Mouse (Mus musculus) gastrocnemius, postnatal 14 days (tissue): ENCODE results near the gene Tex45. TPM values are rescaled to one million over a fixed set of nuclear protein-coding genes. Genes with fewer than 3 reads are reported as not detected.

Source experiments
- DNase-seq: peaks from one replicate; pipeline ENCODE4 v3.0.0; 2021; ENCODE audit warnings: mixed read lengths
- intact Hi-C: fragments of 180-260 bp; cut with DNase I; formaldehyde crosslinking; loops from one replicate; pipeline ENCODE4 v1.15.1; 2025; ENCODE audit warnings: low total_unique reads
- long read RNA-seq, 2 experiments: library from polyadenylated mRNA; stranded (forward); transcript quantifications; one replicate each; pipeline ENCODE4 v2.0.0; 2021
- total RNA-seq, 2 experiments: library from RNA; stranded (reverse); gene quantifications; 2 replicates each; pipeline ENCODE4 v1.2.3; 2021

Tex45 gene
- total RNA-seq = not detected
- long read RNA-seq, experiment 1 = 0 reads
- long read RNA-seq, experiment 2 = 0 reads

GRCm38 (mm10) chr8:3470562-3470961, at the start of gene Tex45:
Gene Tex45, plus strand, starts transcription at chr8:3470862.
- no peak for DNase-seq
- intact Hi-C loops = no loop called here

- intact Hi-C loops = no loop called here
- DNase-seq = no peak
Measured at GRCm38 (mm10) chr8:3421507-3421906, 49.2 kb upstream of the Tex45 start.

GRCm38 (mm10) chr8:3425217-3425616, 45.4 kb upstream of the Tex45 start:
- DNase-seq = no peak
- intact Hi-C loops = no loop called here

- no peak for DNase-seq
- intact Hi-C loops = no loop called here
Measured at GRCm38 (mm10) chr8:3426211-3426610, 44.5 kb upstream of the Tex45 start.

DNA sequence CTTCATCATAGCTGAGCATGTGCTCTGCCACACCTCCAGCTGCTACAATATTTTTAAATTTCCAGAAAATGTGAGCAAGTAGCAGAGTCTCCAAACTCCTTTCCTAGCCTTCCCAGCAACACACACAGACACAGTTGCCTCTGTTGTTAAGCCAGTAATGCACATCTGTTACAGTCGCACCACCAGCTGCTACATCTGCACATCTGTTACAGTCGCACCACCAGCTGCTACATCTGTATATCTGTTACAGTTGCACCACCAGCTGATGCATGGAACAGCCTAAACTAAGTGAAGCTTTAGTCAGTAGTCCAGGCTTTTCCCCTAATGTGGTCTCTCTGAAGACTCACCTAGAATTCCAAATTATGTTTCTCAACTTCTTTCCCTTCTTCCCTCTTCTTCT, 42.2 kb upstream of the Tex45 start:
- no peak for DNase-seq
- intact Hi-C loops = no loop called here

DNA sequence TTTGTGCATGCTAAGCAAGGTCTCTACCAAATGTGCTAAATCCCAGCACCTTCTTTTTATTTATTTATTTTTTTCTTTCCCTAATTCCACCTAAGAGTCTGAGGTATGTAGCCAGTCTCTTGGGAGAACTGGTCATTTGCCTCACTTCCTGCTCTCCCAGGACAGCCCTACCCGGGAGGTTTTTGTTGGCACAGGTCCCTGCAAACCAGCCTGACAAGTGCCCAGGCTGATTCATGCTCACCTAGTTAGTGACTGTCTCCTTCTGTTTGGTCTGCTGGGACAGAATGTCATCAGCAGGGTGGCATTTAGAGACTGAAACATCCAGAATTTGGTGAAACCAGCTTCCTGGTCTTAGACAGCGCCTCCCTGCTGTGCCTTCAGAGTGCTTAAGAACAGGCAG, 40.7 kb upstream of the Tex45 start:
- DNase-seq = no peak
- intact Hi-C loops = no loop called here

DNA sequence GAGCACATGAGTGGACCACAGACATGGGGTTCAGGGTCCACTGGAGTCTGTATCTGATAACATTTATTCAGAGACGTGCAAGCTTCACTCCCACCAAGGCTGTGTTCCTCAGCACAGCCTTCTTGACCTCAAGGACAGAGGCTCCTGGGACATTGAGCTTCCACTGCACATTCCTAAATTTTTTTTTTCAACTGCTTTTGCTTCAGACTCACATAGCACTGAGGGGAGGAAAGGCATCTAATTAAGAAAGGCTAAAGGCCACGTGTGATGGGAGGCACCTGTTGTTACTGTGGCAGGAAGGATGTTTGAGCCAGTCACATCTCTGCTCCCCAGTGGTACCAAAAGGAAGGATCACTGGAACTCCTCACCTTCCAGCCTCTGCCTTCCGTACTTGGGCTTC, 39.5 kb upstream of the Tex45 start:
- DNase-seq = no peak
- intact Hi-C loops = no loop called here

GRCm38 (mm10) chr8:3436492-3436891, 34.2 kb upstream of the Tex45 start:
- DNase-seq = no peak
- intact Hi-C loops = no loop called here

GRCm38 (mm10) chr8:3439510-3439909, 31.2 kb upstream of the Tex45 start:
- intact Hi-C loops = no loop called here
- no peak for DNase-seq

DNA sequence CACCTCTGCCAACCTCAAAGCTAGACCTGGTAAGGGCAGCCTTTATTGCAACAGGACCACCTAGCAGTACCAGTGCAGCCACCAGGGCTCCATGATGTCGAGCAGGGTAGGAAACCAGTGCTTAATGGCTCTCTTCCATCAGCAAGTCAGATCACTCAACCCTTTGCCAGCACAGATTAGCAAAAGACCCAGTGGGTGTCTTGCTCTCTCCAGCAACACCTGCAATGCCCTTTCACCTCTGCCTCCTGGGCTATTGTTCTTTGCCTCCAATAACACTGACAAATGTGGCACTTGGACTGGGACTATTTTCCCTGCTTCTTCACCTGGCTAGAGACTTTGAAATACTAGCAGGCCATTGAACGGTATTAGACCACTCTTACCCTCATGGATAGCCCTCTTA, 21.4 kb upstream of the Tex45 start:
- intact Hi-C loops = loop anchor here (10.0 kb wide), 1 partner anchor 94 kb away; the partner anchor contains the start of gene A430078G23Rik
- DNase-seq = no peak

DNA sequence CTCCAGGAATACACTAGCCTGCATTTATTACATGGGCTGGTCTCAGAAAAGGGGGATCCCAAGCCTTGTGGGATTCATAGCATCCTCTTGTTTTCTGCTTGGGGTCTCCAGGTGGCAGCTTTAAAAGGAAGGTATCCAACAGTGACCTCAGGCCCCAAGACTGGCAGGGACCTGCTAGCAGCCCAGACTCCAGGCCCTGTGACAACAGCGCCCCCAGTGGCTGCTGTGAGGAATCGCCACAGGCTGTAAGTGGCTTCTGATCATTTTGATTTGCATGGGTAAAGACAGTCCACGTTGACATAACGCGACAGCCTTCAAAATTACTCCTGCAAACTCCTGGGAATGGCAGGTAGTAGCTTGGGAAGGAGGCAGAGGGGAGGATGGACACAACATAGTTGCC, 20.0 kb upstream of the Tex45 start:
- peak; percentile 59 for DNase-seq

GRCm38 (mm10) chr8:3451992-3452391, 18.7 kb upstream of the Tex45 start:
- intact Hi-C loops = no loop called here
- DNase-seq = no peak

More for the DNA sequence above, 20.0 kb upstream of the Tex45 start:
- intact Hi-C loops = no loop called here

- DNase-seq = no peak
- intact Hi-C loops = no loop called here
Measured at GRCm38 (mm10) chr8:3463248-3463647, 7.4 kb upstream of the Tex45 start.

DNA sequence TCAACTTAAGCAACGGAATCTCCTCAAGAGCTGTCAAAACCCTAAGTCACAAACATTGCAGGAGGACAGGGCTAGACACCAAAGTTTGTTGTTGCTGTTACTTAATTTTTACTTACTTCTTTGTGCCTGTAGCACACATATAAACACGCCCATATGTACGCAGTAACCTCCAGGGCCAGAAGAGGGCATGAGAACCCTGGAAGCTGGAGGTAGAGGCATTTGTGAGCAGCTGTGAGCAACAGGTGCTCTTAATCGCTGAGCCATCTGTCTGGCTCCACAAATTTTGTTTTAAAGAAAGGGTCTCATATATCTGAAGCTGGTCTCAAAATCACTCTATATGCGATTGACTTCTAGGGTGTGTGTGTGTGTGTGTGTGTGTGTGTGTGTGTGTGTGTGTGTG, 6.4 kb upstream of the Tex45 start:
- no peak for DNase-seq
- intact Hi-C loops = no loop called here

DNA sequence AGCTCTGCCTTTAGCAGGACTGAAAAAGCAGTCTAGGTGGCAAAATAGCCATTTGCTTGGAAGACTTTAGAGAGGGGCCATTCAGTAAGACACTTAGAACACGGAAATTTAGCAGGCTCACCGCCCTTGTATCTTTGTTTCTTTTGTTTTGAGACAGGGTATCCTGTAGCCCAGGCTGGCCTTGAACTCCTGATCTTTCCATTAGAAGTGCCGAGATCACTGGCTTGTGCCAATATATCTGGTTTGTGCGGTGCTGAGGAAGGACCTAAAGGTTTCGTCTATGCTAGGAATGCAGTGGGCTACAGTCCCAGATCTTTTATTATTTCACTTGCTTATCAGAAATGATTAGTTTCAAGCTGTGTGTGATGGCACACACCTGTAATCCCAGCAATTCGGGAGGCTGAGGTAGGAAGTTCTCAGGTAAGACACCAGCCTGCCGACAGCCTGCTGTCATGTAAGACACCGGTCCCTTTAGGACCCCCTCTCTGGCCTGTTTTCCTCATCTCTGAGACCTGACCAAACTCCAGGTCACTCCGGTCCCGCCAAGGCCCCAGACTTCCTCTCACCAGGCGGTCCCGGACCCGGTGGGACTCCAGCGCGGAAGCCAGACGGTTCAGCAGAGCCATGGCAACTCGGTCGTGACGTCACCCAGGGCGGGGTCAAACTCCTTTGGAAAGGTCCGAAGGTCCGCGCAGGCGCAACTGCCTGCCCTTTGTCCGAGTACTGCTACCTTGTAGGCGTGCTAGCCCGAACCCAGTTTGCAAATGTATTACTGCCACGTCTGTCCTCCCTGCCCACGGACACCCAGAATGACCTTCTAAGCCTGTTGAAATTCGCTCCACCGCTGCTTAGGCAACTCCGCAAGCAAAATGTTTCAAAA, 3.4 kb upstream of the Tex45 start, which contains the start of gene Pex11g:
Gene Pex11g (minus strand): TSS at position 675 of the 880 bp plus-strand sequence.
- intact Hi-C loops = no loop called here
- DNase-seq = peak; percentile 99

- intact Hi-C loops = no loop called here
- DNase-seq = no peak
Measured at GRCm38 (mm10) chr8:3467886-3468545, 2.6 kb upstream of the Tex45 start.

DNA sequence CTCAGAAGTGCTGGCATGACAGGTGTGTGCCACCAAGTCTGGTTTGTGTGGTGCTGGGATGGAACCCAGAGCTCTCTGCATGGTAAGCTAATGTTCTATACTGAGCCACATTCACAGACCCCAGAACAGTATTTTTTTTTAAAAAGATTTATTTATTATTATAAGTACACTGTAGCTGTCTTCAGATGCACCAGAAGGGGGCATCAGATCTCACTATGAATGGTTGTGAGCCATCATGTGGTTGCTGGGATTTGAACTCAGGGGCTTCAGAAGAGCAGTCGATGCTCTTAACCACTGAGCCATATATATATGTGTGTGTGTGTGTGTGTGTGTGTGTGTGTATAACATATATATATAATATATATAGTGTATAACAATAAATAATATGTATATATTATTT, 1.8 kb upstream of the Tex45 start:
- intact Hi-C loops = no loop called here
- DNase-seq = no peak

DNA sequence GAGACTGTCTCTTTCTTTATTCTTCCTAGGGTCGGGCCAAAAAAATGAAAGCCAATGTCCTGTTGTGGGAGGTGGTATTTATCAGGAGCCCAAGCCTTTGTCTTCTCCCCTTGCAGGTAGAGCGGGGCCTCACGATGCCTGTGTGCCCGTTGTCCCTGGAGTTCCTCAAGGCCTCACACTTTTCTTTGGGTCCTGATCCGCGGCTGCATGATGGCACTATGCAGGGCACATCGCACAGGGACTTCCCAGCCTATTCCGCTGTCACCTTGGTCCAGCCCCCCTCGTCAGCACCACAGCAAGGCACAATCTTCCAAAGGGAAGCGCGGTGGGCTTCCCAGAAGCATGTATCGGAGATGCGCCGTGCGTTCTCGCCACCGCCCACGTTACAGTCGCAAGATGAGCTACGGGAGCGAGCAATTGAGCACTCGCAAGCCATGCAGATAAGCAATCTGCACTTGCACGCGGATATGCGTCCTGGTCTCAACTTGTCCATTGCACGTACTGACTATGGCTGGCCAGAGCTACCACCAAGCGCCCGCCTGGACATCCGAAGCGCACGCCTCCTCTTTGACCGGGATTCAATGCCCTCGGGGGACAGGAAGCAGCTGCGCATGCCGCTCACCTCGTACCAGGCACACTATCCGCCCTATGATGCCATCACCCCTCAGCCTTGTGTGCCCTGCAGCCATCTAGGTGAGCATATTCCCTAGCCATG, 5.2 kb downstream of the Tex45 start:
- no peak for DNase-seq
- intact Hi-C loops = no loop called here

- intact Hi-C loops = no loop called here
- no peak for DNase-seq
Measured at GRCm38 (mm10) chr8:3480221-3480785, 9.6 kb downstream of the Tex45 start.

GRCm38 (mm10) chr8:3481605-3482004, 10.9 kb downstream of the Tex45 start:
- intact Hi-C loops = no loop called here
- no peak for DNase-seq
